Mouse (Mus musculus): ENCODE measurements around the gene Crb1.

DNA sequence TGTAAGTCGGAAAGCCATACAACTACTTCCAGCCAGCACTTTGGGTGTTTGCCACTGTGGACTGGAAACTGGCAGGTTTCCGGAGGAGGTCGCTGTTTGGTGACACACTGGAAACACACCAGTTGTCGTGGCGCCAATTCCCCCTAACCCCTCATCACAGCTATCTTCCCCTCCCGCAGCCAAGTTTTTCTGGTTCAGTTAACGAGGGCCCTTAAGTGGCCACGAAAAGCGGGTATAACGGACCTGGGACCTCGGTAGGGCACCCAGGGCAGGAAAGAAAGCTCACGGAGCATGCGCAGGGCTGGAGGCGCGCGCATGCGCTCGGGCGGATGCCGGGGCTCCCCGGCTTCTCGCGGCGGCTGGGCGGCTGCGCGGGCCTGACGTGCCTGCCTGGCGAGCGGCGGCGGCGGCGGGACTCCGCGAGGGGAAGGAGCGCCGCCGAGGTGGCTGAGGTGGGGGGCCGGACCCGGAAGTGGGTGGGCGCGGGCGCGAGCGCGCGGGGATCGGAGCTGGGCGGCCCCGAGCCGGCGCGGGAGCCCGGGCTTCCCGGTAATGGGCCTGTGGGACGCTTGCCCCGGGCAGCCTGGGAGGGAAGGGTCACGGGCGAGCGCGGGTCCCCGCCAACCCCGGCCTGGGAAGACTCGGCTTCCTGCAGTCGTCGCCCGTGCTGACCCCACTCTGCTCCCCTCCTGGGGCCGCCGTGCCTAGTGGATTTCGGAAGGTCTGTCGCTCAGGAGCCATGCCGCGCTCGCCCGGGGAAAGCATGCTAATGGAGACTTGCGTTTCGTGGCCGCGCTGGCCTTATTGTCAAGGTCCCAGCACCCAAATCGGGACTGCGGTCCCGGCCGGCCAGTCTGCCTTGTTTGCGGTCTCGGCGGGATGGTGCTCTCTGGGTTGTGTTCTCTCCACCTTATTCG, 45.2 kb upstream of the Crb1 start, which contains the start of gene Zbtb41:
- TF ChIP-seq CTCF (IDR thresholded peaks at IDR 0.05; ENCODE audit: low read depth) (peak; percentile 80), EP300 (IDR thresholded peaks at IDR 0.05; ENCODE audit: low read depth) (no peak)

All from liver, postnatal 0 days (tissue).